Mouse (Mus musculus): ENCODE measurements around the gene Lmna.

Lmna gene

GRCm38 (mm10) chr3:88469466-88469865 is 40.3 kb downstream of the Lmna start:
- no peak for DNase-seq (ENCODE audit: low spot score)

- peak; percentile 97 for DNase-seq (ENCODE audit: low spot score)
Measured at GRCm38 (mm10) chr3:88467116-88467824, 42.5 kb downstream of the Lmna start.

- no peak for DNase-seq (ENCODE audit: low spot score)
Measured at GRCm38 (mm10) chr3:88465127-88465526, 44.6 kb downstream of the Lmna start.

GRCm38 (mm10) chr3:88464425-88464824 is 45.3 kb downstream of the Lmna start:
- no peak for DNase-seq (ENCODE audit: low spot score)

GRCm38 (mm10) chr3:88460983-88461696 is 48.6 kb downstream of the Lmna start, which contains the start of gene Sema4a:
Sema4a (minus strand) TSS chr3:88461182.
- DNase-seq (ENCODE audit: low spot score), result peak; percentile 67

- DNase-seq (ENCODE audit: low spot score), result no peak
Measured at GRCm38 (mm10) chr3:88460029-88460428, 49.7 kb downstream of the Lmna start.

GRCm38 (mm10) chr3:88458778-88459219 is 51.0 kb downstream of the Lmna start:
- DNase-seq (ENCODE audit: low spot score), result peak; percentile 45

- DNase-seq (ENCODE audit: low spot score), result no peak
Measured at GRCm38 (mm10) chr3:88456746-88457532, 52.8 kb downstream of the Lmna start.

- DNase-seq (ENCODE audit: low spot score), result no peak
Measured at GRCm38 (mm10) chr3:88456313-88456712, 53.4 kb downstream of the Lmna start.

- no peak for DNase-seq (ENCODE audit: low spot score)
Measured at GRCm38 (mm10) chr3:88455588-88456264, 54.0 kb downstream of the Lmna start.

GRCm38 (mm10) chr3:88454762-88455587 is 54.8 kb downstream of the Lmna start:
- DNase-seq (ENCODE audit: low spot score), result no peak

GRCm38 (mm10) chr3:88453986-88454385 is 55.8 kb downstream of the Lmna start:
- DNase-seq (ENCODE audit: low spot score), result no peak

GRCm38 (mm10) chr3:88453369-88453768 is 56.4 kb downstream of the Lmna start:
- DNase-seq (ENCODE audit: low spot score), result no peak

GRCm38 (mm10) chr3:88452716-88453115 is 57.0 kb downstream of the Lmna start:
- no peak for DNase-seq (ENCODE audit: low spot score)

GRCm38 (mm10) chr3:88452246-88452645 is 57.5 kb downstream of the Lmna start:
- no peak for DNase-seq (ENCODE audit: low spot score)

- DNase-seq (ENCODE audit: low spot score), result no peak
Measured at GRCm38 (mm10) chr3:88450379-88451131, 59.2 kb downstream of the Lmna start.

- DNase-seq (ENCODE audit: low spot score), result peak; percentile 56
Measured at GRCm38 (mm10) chr3:88449395-88450023, 60.2 kb downstream of the Lmna start.

GRCm38 (mm10) chr3:88448443-88448842 is 61.3 kb downstream of the Lmna start:
- no peak for DNase-seq (ENCODE audit: low spot score)

GRCm38 (mm10) chr3:88447676-88448183 is 62.0 kb downstream of the Lmna start:
- DNase-seq (ENCODE audit: low spot score), result no peak

All from retina, embryonic 14.5 days (tissue).